Mouse (Mus musculus) ES-Bruce4 (cell line): Measurements from ENCODE around the gene Pcsk1n. TPM values are rescaled to one million over a fixed set of nuclear protein-coding genes. Genes with fewer than 3 reads are reported as not detected.

ENCODE experiments used
- H3K27ac ChIP-seq: 2 replicates; pipeline ENCODE4 v1.5.1; 2012; ENCODE audit warnings: low read length, inconsistent platforms; ENCODE audit not compliant: insufficient read depth
- H3K27me3 ChIP-seq: 2 replicates; pipeline ENCODE4 v1.6.1; 2012; ENCODE audit warnings: mild to moderate bottlenecking, low read length, inconsistent platforms; ENCODE audit not compliant: control insufficient read depth, poor library complexity, insufficient read depth, severe bottlenecking
- H3K36me3 ChIP-seq: 2 replicates; pipeline ENCODE4 v1.6.1; 2012; ENCODE audit warnings: inconsistent platforms, mild to moderate bottlenecking, low read length, moderate library complexity; ENCODE audit not compliant: control insufficient read depth, poor library complexity, insufficient read depth, severe bottlenecking
- H3K4me1 ChIP-seq: one replicate; pipeline ENCODE4 v1.8.1; 2011; ENCODE audit warnings: low read length; ENCODE audit not compliant: control insufficient read depth, insufficient read depth
- H3K4me3 ChIP-seq: 2 replicates; pipeline ENCODE4 v1.5.1; 2011; ENCODE audit warnings: low read depth, mild to moderate bottlenecking, low read length
- H3K9ac ChIP-seq: 2 replicates; pipeline ENCODE4 v1.6.1; 2012; ENCODE audit warnings: low read depth, mild to moderate bottlenecking, inconsistent platforms; ENCODE audit not compliant: poor library complexity, severe bottlenecking
- H3K9me3 ChIP-seq: replicated peaks from 2 replicates; pipeline ENCODE4 v1.6.1; 2012; ENCODE audit warnings: mild to moderate bottlenecking, low read length, inconsistent platforms; ENCODE audit not compliant: control insufficient read depth, poor library complexity, insufficient read depth, severe bottlenecking
- CTCF ChIP-seq: IDR thresholded peaks from one replicate; pipeline ENCODE4 v1.8.1; 2011; ENCODE audit warnings: low read depth, low read length
- EP300 ChIP-seq: IDR thresholded peaks from 2 replicates; pipeline ENCODE4 v1.6.1; 2011; ENCODE audit warnings: low read depth, low read length; ENCODE audit not compliant: insufficient read depth
- POLR2A ChIP-seq: IDR thresholded peaks from one replicate; pipeline ENCODE4 v1.8.1; 2011; ENCODE audit warnings: low read length; ENCODE audit not compliant: insufficient read depth
- polyA plus RNA-seq: library from polyadenylated mRNA; stranded (reverse); fragments of >200 nt; gene quantifications from 2 replicates; pipeline ENCODE4 v1.2.4, GENCODE M21; 2011; ENCODE audit warnings: low read depth; ENCODE audit not compliant: missing spikeins, insufficient read depth, insufficient read length

Pcsk1n gene
- polyA plus RNA-seq, 1 experiment = 12.3 TPM

DNA sequence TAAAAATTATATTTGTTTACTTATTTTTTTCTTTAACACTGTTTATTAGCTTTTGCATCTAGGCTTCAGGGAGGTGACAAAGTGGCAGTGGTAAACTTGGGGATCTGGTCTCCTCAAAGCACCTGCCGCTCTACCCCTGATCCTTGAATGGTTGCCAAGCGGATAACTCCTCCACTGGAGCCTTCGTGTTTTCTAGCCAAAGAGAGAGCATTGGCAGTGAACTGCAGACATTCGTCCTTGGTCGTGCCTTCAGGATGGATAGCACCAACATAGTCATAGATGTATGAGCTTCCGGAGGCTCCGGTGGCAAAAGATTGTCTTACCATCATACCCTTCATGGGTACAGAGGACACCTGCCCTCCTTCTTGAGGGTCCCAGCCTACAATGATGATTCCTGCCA, 30.5 kb downstream of the Pcsk1n start:
- TF ChIP-seq POLR2A = no peak
- TF ChIP-seq CTCF = no peak
- no peak for TF ChIP-seq EP300
- H3K9ac ChIP-seq = no peak overlapping the region
- no peaks in the 10 kb centered on the region for H3K9me3 ChIP-seq
- no peak overlapping the region for H3K4me3 ChIP-seq
- no peaks in the 10 kb centered on the region for H3K4me1 ChIP-seq
- H3K36me3 ChIP-seq = peaks cover 5% of the 10 kb centered on the region; the same call in 1 of the 2 replicates
- no peaks in the 10 kb centered on the region for H3K27me3 ChIP-seq
- H3K27ac ChIP-seq = no peak overlapping the region

- no peak for TF ChIP-seq EP300
Measured at GRCm38 (mm10) chrX:7958868-7959267, 39.2 kb downstream of the Pcsk1n start.

DNA sequence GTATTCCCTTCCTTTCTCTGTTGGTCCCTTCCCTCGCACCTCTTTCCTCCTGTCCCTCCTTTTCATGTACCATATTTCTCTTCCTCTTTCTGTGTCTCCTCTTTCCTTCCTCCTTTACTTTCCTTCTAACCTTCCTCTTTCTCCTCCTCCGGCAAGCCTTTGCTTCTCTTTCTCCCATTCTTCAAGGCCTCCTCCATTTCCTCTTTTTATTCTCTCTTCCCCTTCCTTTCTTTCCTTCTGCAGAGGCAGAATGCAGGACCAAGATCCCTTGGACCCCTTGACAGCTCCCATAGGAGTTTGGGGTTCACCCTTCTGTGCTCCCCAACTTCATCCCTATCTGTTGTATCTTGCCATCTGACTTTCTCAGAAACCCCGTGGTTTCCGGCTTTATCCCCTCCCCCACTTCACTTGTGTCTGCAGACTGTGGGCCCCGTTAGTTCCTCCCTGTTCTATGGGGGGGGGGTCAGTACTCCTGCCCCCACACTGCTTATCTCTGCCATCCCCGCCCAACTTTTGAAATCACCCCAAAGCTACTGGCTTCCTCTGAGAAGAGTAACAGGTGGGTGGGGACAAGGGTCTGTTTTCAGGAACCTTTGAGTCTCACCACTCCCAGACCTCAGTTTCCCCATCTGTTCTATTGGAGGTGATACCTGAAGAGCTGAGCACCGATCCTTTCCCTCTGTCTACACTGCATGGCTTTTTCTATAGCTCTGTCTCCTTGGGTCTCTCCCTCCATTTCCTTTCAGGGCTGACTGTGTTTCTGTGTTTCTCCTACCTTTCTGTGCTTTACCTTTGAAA, 44.4 kb downstream of the Pcsk1n start:
- H3K4me3 ChIP-seq = no peak overlapping the region
- TF ChIP-seq EP300 (no peak), POLR2A (no peak), CTCF (no peak)
- no peaks in the 10 kb centered on the region for H3K27me3 ChIP-seq
- no peaks in the 10 kb centered on the region for H3K36me3 ChIP-seq
- H3K9me3 ChIP-seq = no peaks in the 10 kb centered on the region
- no peak overlapping the region for H3K27ac ChIP-seq
- no peak overlapping the region for H3K9ac ChIP-seq
- no peaks in the 10 kb centered on the region for H3K4me1 ChIP-seq

More at GRCm38 (mm10) chrX:7958868-7959267, 39.2 kb downstream of the Pcsk1n start:
- Histone ChIP-seq H3K27me3 (no peaks in the 10 kb centered on the region), H3K36me3 (no peaks in the 10 kb centered on the region), H3K4me1 (no peaks in the 10 kb centered on the region), H3K9ac (no peak overlapping the region), H3K4me3 (no peak overlapping the region), H3K27ac (no peak overlapping the region), H3K9me3 (no peaks in the 10 kb centered on the region)

DNA sequence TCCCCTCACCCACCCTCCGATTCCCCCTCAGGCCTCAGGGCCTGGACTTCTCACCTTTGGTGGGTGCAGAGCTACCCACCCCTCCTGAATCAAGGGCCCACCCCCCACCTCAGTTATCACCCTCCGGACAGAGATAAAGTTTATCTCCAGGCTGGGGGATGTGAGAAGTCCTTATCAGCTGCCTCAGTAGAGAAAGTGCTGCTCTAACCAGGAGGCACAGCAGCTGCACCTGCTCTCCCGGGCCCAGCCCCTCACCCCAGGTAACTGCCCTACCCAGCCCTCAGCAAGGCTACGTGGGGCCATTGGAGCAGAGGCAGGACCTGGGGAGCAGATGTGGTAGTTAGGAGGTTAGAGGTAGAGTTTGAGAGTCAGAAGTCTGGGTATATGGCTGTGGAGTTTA, 46.5 kb downstream of the Pcsk1n start:
- Histone ChIP-seq H3K36me3 (no peaks in the 10 kb centered on the region), H3K9ac (no peak overlapping the region)

GRCm38 (mm10) chrX:7967596-7968201, 48.1 kb downstream of the Pcsk1n start:
- Histone ChIP-seq H3K9ac (no peak overlapping the region), H3K9me3 (no peaks in the 10 kb centered on the region), H3K4me1 (no peaks in the 10 kb centered on the region), H3K27me3 (no peaks in the 10 kb centered on the region), H3K4me3 (no peak overlapping the region), H3K36me3 (no peaks in the 10 kb centered on the region), H3K27ac (no peak overlapping the region)
- no peak for TF ChIP-seq POLR2A
- TF ChIP-seq CTCF = no peak
- TF ChIP-seq EP300 = no peak

More for the DNA sequence above, 46.5 kb downstream of the Pcsk1n start:
- Histone ChIP-seq H3K4me1 (no peaks in the 10 kb centered on the region), H3K9me3 (no peaks in the 10 kb centered on the region), H3K27ac (no peak overlapping the region), H3K27me3 (no peaks in the 10 kb centered on the region), H3K4me3 (no peak overlapping the region)
- no peak for TF ChIP-seq CTCF
- TF ChIP-seq POLR2A = no peak
- no peak for TF ChIP-seq EP300

GRCm38 (mm10) chrX:7968226-7968625, 48.6 kb downstream of the Pcsk1n start:
- no peak overlapping the region for H3K4me3 ChIP-seq
- H3K9ac ChIP-seq = no peak overlapping the region
- H3K36me3 ChIP-seq = no peaks in the 10 kb centered on the region
- TF ChIP-seq CTCF (no peak), POLR2A (no peak), EP300 (no peak)
- no peaks in the 10 kb centered on the region for H3K9me3 ChIP-seq
- H3K27ac ChIP-seq = no peak overlapping the region
- H3K27me3 ChIP-seq = no peaks in the 10 kb centered on the region
- no peaks in the 10 kb centered on the region for H3K4me1 ChIP-seq
